Mouse (Mus musculus) limb, embryonic 12.5 days (tissue): Measurements from ENCODE around the gene Sh3bgr. TPM values are rescaled to one million over a fixed set of nuclear protein-coding genes. Genes with fewer than 3 reads are reported as not detected.

Source experiments
- ATAC-seq: fragments of 200-750 bp; cut with Nextera tagmentation; 2 replicates; pipeline ENCODE4 v1.8.0; 2017; ENCODE audit warnings: low read depth, moderate TSS enrichment; ENCODE audit not compliant: insufficient number of reproducible peaks, insufficient read depth, low FRiP score, low TSS enrichment
- H3K27ac ChIP-seq: fragments of 300-500 bp; sonication (generic); 2 replicates; pipeline ENCODE4 v1.5.1; 2016; ENCODE audit warnings: mild to moderate bottlenecking, moderate library complexity
- H3K27me3 ChIP-seq: fragments of 300-500 bp; sonication (generic); 2 replicates; pipeline ENCODE4 v1.6.1; 2016; ENCODE audit warnings: mild to moderate bottlenecking, moderate library complexity
- H3K36me3 ChIP-seq: fragments of 300-500 bp; sonication (generic); 2 replicates; pipeline ENCODE4 v1.6.1; 2016; ENCODE audit warnings: mild to moderate bottlenecking, moderate library complexity
- H3K4me1 ChIP-seq: fragments of 300-500 bp; sonication (generic); replicated peaks from 2 replicates; pipeline ENCODE4 v1.6.1; 2016
- H3K4me2 ChIP-seq: fragments of 300-500 bp; sonication (generic); 2 replicates; pipeline ENCODE4 v1.6.1; 2016; ENCODE audit warnings: mild to moderate bottlenecking, moderate library complexity
- H3K4me3 ChIP-seq: fragments of 300-500 bp; sonication (generic); replicated peaks from 2 replicates; pipeline ENCODE4 v1.5.1; 2016; ENCODE audit warnings: mild to moderate bottlenecking
- H3K9ac ChIP-seq: fragments of 300-500 bp; sonication (generic); replicated peaks from 2 replicates; pipeline ENCODE4 v1.6.1; 2016; ENCODE audit warnings: mild to moderate bottlenecking, moderate library complexity
- H3K9me3 ChIP-seq: fragments of 300-500 bp; sonication (generic); 2 replicates; pipeline ENCODE4 v1.6.1; 2016; ENCODE audit warnings: mild to moderate bottlenecking, moderate library complexity
- WGBS: fragments of 180-500 bp; shearing (Covaris S2); methylation state at CpG from one replicate; pipeline ENCODE4 v1.1.7; 2016; 5-methylcytosine and 5-hydroxymethylcytosine counted together
- polyA plus RNA-seq: library from polyadenylated mRNA; unstranded; fragments of >200 nt; fragmentation: Nextera tagmentation; extraction: Ambion mirVana; gene quantifications from 2 replicates; pipeline ENCODE4 v1.2.1, GENCODE M21; 2016

Gene Sh3bgr
- polyA plus RNA-seq, 1 experiment from 2014 or later, result 1.7 TPM

DNA sequence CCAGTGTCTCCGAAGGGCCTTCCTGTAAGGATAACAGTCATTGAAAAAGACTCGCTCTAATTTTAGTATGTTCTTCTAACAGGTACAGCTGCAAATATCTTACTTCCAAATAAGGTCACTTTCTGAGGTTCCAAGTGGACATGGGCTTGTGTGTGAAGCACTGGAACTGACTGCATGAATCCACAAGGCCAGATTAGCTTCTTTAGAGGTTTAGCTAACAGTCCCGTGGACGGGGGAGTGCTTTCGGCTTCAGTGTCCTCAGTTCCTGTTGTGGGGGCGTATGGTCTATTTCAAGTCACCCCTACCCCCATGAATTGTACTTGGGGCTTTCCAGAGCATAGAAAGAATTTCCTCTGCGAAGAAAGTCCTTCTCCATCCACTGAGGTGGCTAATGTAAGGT, 10.6 kb downstream of the Sh3bgr start:
- Histone ChIP-seq H3K4me3 (no peak overlapping the region), H3K27me3 (no peaks in the 10 kb centered on the region), H3K27ac (no peak overlapping the region), H3K4me1 (no peaks in the 10 kb centered on the region), H3K4me2 (no peak overlapping the region), H3K36me3 (no peaks in the 10 kb centered on the region), H3K9me3 (0 out of 2 replicates have a peak, but pooled peaks cover 12% of the 10 kb centered on the region), H3K9ac (no peak overlapping the region)
- 88% methylated on average over 7 of the region's 7 CpGs for WGBS
- ATAC-seq, result no peak

DNA sequence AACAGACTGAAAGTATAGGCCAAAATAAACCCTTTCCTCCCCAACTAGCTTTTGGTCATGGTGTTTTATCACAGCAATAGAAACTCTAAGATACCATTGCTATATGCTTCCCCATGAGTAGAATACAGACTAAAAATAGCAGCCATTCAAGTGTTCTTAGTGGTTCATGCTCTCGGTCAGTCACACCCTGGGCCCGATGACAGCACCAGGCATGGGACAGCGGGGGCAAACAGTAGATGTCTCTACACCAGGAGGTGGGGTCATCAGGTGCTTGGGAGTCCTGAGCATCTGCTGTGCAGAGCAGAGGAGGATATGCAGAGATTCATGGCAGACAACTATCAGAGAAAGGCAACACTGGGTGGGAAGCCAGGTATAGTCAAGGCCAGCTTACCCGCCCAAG, 12.8 kb downstream of the Sh3bgr start:
- Histone ChIP-seq H3K9me3 (0 out of 2 replicates have a peak, but pooled peaks cover 12% of the 10 kb centered on the region), H3K4me3 (no peak overlapping the region), H3K27me3 (no peaks in the 10 kb centered on the region), H3K4me2 (no peak overlapping the region), H3K4me1 (no peaks in the 10 kb centered on the region), H3K36me3 (no peaks in the 10 kb centered on the region), H3K9ac (no peak overlapping the region), H3K27ac (no peak overlapping the region)
- WGBS, result 94% methylated on average over 4 of the region's 4 CpGs
- ATAC-seq, result no peak

GRCm38 (mm10) chr16:96221491-96221890, 21.2 kb downstream of the Sh3bgr start:
- no peak overlapping the region for H3K4me3 ChIP-seq

GRCm38 (mm10) chr16:96221959-96222358, 21.7 kb downstream of the Sh3bgr start:
- Histone ChIP-seq H3K36me3 (no peaks in the 10 kb centered on the region), H3K4me1 (no peaks in the 10 kb centered on the region), H3K27me3 (0 out of 2 replicates have a peak, but pooled peaks cover 3% of the 10 kb centered on the region), H3K9me3 (no peaks in the 10 kb centered on the region), H3K4me2 (no peak overlapping the region), H3K9ac (no peak overlapping the region), H3K4me3 (no peak overlapping the region), H3K27ac (no peak overlapping the region)
- WGBS, result 84% methylated on average over 3 of the region's 3 CpGs
- no peak for ATAC-seq

More at GRCm38 (mm10) chr16:96221491-96221890, 21.2 kb downstream of the Sh3bgr start:
- H3K9ac ChIP-seq, result no peak overlapping the region
- no peak overlapping the region for H3K27ac ChIP-seq
- ATAC-seq, result no peak
- 82% methylated on average over 5 of the region's 5 CpGs for WGBS
- H3K4me1 ChIP-seq, result no peaks in the 10 kb centered on the region
- 0 out of 2 replicates have a peak, but pooled peaks cover 3% of the 10 kb centered on the region for H3K27me3 ChIP-seq
- H3K4me2 ChIP-seq, result no peak overlapping the region
- no peaks in the 10 kb centered on the region for H3K9me3 ChIP-seq
- H3K36me3 ChIP-seq, result no peaks in the 10 kb centered on the region

- Histone ChIP-seq H3K4me2 (no peak overlapping the region), H3K9me3 (no peaks in the 10 kb centered on the region), H3K36me3 (no peaks in the 10 kb centered on the region), H3K4me1 (no peaks in the 10 kb centered on the region), H3K4me3 (no peak overlapping the region), H3K27me3 (0 out of 2 replicates have a peak, but pooled peaks cover 3% of the 10 kb centered on the region), H3K27ac (no peak overlapping the region), H3K9ac (no peak overlapping the region)
- WGBS, result 87% methylated on average over 1 of the region's 1 CpGs
- no peak for ATAC-seq
These were observed 22.2 kb downstream of the Sh3bgr start for GRCm38 (mm10) chr16:96222452-96222851.

GRCm38 (mm10) chr16:96228438-96228837, 28.2 kb downstream of the Sh3bgr start:
- Histone ChIP-seq H3K4me2 (no peak overlapping the region), H3K9ac (no peak overlapping the region), H3K27me3 (0 out of 2 replicates have a peak, but pooled peaks cover 3% of the 10 kb centered on the region), H3K36me3 (no peaks in the 10 kb centered on the region), H3K4me3 (no peak overlapping the region), H3K27ac (no peak overlapping the region), H3K9me3 (no peaks in the 10 kb centered on the region), H3K4me1 (no peaks in the 10 kb centered on the region; the same call in 1 of the 2 replicates)
- WGBS, result 77% methylated on average over 13 of the region's 13 CpGs
- ATAC-seq, result no peak

DNA sequence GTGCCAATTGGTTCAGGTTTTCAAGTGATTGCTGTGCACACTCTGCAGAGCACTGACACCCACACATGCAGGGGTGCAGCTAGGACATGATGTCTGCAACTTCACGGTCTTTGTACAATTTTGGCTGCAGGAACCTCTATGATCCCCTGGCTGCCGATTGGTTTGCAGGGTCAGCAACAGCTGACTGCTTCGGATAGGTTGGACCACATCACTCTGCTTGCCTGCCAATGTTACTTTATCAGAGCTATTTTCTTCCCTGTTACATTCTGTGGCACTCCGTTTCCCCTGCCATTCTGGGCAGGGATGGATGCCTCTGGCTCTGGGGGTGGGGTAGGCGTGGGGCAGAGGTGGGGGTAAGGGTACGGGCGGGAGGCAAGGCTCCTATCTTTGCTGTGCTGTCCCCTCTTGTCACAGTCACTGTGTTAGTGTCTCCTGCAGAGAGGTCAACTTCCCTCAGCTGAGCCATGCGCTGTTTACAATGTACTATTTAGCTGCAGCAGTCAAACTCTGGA, 28.9 kb downstream of the Sh3bgr start:
- no peak for ATAC-seq
- no peak overlapping the region for H3K4me3 ChIP-seq
- no peak overlapping the region for H3K4me2 ChIP-seq
- 0 out of 2 replicates have a peak, but pooled peaks cover 3% of the 10 kb centered on the region for H3K27me3 ChIP-seq
- no peaks in the 10 kb centered on the region for H3K36me3 ChIP-seq
- 71% methylated on average over 8 of the region's 8 CpGs for WGBS
- H3K9me3 ChIP-seq, result no peaks in the 10 kb centered on the region
- no peak overlapping the region for H3K27ac ChIP-seq
- H3K9ac ChIP-seq, result no peak overlapping the region
- H3K4me1 ChIP-seq, result no peaks in the 10 kb centered on the region; the same call in 1 of the 2 replicates

DNA sequence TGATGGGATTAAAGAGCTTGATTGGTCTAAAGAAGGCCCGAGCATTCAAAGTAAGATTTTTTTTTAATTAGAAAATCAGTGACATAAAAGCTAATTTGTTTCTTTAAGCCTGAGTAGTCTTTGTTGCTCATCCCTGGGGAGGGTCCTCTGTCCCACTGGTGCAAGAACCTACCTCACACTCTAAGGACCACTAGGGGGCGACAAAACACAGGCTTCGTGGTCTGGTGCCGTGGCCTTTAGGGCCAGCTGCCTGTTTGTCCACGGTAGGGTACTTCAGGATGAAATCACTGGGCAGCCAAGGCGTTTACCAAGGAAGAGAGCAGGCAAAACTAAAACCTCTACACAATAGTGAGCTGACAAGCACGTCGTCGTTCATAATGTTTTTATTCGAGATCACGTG, 30.2 kb downstream of the Sh3bgr start:
- ATAC-seq, result no peak
- Histone ChIP-seq H3K4me2 (no peak overlapping the region), H3K4me3 (no peak overlapping the region), H3K36me3 (no peaks in the 10 kb centered on the region), H3K27ac (no peak overlapping the region), H3K4me1 (no peaks in the 10 kb centered on the region; the same call in 1 of the 2 replicates), H3K9me3 (no peaks in the 10 kb centered on the region), H3K27me3 (0 out of 2 replicates have a peak, but pooled peaks cover 3% of the 10 kb centered on the region), H3K9ac (no peak overlapping the region)
- 33% methylated on average over 11 of the region's 11 CpGs for WGBS

DNA sequence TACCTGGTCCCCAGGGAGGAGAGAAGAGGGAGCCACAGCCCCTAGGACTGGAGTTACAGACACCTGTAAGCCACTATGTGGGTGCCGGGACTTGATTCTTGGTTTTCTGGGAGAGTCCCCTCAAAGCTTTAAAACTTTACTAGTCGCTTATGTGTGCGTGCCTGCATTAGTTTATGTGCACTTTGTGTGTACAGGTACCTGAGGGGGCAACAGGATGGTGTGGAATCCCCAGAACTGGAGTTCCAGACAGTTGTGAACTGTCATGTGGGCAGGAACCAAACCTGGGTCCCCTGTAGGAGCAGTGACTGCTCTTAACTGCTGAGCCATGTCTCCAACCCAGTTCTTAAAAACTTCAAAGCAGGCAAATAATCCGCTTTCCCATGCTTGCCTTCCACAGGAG, 31.0 kb downstream of the Sh3bgr start:
- Histone ChIP-seq H3K9ac (no peak overlapping the region), H3K27me3 (0 out of 2 replicates have a peak, but pooled peaks cover 3% of the 10 kb centered on the region), H3K27ac (no peak overlapping the region), H3K4me1 (peaks cover 4% of the 10 kb centered on the region; the same call in 1 of the 2 replicates), H3K4me2 (no peak overlapping the region), H3K36me3 (no peaks in the 10 kb centered on the region), H3K4me3 (no peak overlapping the region), H3K9me3 (no peaks in the 10 kb centered on the region)
- 97% methylated on average over 4 of the region's 4 CpGs for WGBS
- no peak for ATAC-seq

GRCm38 (mm10) chr16:96231974-96232373, 31.7 kb downstream of the Sh3bgr start:
- no peaks in the 10 kb centered on the region for H3K9me3 ChIP-seq
- no peaks in the 10 kb centered on the region for H3K36me3 ChIP-seq
- 88% methylated on average over 8 of the region's 8 CpGs for WGBS
- ATAC-seq, result no peak
- H3K4me1 ChIP-seq, result peaks cover 4% of the 10 kb centered on the region; the same call in 1 of the 2 replicates
- 0 out of 2 replicates have a peak, but pooled peaks cover 3% of the 10 kb centered on the region for H3K27me3 ChIP-seq
- no peak overlapping the region for H3K4me3 ChIP-seq
- no peak overlapping the region for H3K9ac ChIP-seq
- no peak overlapping the region for H3K27ac ChIP-seq
- H3K4me2 ChIP-seq, result no peak overlapping the region

DNA sequence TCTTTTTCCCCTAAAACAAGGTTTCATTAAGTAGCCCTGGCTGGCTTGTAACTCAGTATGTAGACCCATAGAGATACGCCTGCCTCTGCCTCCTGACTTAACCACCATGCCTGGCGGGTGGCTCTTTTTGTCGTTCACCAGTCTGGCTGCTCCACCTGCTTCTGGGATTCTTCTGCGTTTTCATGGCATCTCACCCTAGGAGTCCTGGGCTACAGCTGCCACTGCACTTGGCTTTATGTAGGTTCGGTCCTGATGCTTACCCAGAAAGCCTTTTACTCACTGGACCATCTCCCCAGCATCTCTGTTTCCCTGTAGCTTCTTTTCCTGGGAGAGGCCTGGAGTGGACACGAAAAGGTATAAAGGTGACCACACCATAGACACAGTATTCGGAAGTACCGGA, 33.7 kb downstream of the Sh3bgr start:
- Histone ChIP-seq H3K4me2 (no peak overlapping the region), H3K4me3 (no peak overlapping the region), H3K4me1 (0 out of 2 replicates have a peak, but pooled peaks cover 4% of the 10 kb centered on the region), H3K27ac (no peak overlapping the region), H3K9me3 (no peaks in the 10 kb centered on the region), H3K36me3 (no peaks in the 10 kb centered on the region), H3K27me3 (0 out of 2 replicates have a peak, but pooled peaks cover 3% of the 10 kb centered on the region), H3K9ac (no peak overlapping the region)
- 89% methylated on average over 8 of the region's 8 CpGs for WGBS
- no peak for ATAC-seq
